Mouse (Mus musculus) hindbrain, embryonic 13.5 days (tissue): Measurements from ENCODE around the gene Nrg3. TPM values are rescaled to one million over a fixed set of nuclear protein-coding genes. Genes with fewer than 3 reads are reported as not detected.
"Not testable (repeated sequence)": the region's sequence is repeated elsewhere in the genome, so short reads cannot be mapped to it uniquely, and the experiment has no call there.

Experiments
- ATAC-seq: fragments of 200-750 bp; cut with Nextera tagmentation; 2 replicates; pipeline ENCODE4 v1.8.0; 2017; ENCODE audit warnings: moderate TSS enrichment; ENCODE audit not compliant: low FRiP score
- H3K27ac ChIP-seq: fragments of 300-500 bp; sonication (generic); 2 replicates; pipeline ENCODE4 v1.5.1; 2015; ENCODE audit warnings: inconsistent platforms, mild to moderate bottlenecking, moderate library complexity
- H3K27me3 ChIP-seq: fragments of 300-500 bp; sonication (generic); 2 replicates; pipeline ENCODE4 v1.6.1; 2015; ENCODE audit warnings: mild to moderate bottlenecking, inconsistent platforms
- H3K36me3 ChIP-seq: fragments of 300-500 bp; sonication (generic); 2 replicates; pipeline ENCODE4 v1.6.1; 2015; ENCODE audit warnings: mild to moderate bottlenecking, inconsistent platforms
- H3K4me1 ChIP-seq: fragments of 300-500 bp; sonication (generic); replicated peaks from 2 replicates; pipeline ENCODE4 v1.6.1; 2015; ENCODE audit warnings: inconsistent platforms
- H3K4me2 ChIP-seq: fragments of 300-500 bp; sonication (generic); 2 replicates; pipeline ENCODE4 v1.6.1; 2015; ENCODE audit warnings: inconsistent platforms, mild to moderate bottlenecking, moderate library complexity
- H3K4me3 ChIP-seq: fragments of 300-500 bp; sonication (generic); 2 replicates; pipeline ENCODE4 v1.5.1; 2015; ENCODE audit warnings: mild to moderate bottlenecking, inconsistent platforms
- H3K9ac ChIP-seq: fragments of 300-500 bp; sonication (generic); 2 replicates; pipeline ENCODE4 v1.6.1; 2015; ENCODE audit warnings: mild to moderate bottlenecking, inconsistent platforms
- H3K9me3 ChIP-seq: fragments of 300-500 bp; sonication (generic); 2 replicates; pipeline ENCODE4 v1.6.1; 2016; ENCODE audit warnings: inconsistent platforms
- WGBS: fragments of 180-500 bp; shearing (Covaris S2); methylation state at CpG from one replicate; pipeline ENCODE4 v1.1.7; 2015; 5-methylcytosine and 5-hydroxymethylcytosine counted together
- polyA plus RNA-seq: library from polyadenylated mRNA; unstranded; fragments of >200 nt; fragmentation: Nextera tagmentation; extraction: Ambion mirVana; gene quantifications from 2 replicates; pipeline ENCODE4 v1.2.1, GENCODE M21; 2015

The Nrg3 gene
- polyA plus RNA-seq, 1 experiment from 2014 or later = 8.1 TPM

GRCm38 (mm10) chr14:39155462-39155861 lies 317.4 kb downstream of the Nrg3 start:
- H3K27me3 ChIP-seq = no peaks in the 10 kb centered on the region
- no peaks in the 10 kb centered on the region for H3K36me3 ChIP-seq
- H3K4me3 ChIP-seq = no peak overlapping the region
- no peaks in the 10 kb centered on the region for H3K4me1 ChIP-seq
- no peak overlapping the region for H3K27ac ChIP-seq
- H3K4me2 ChIP-seq = no peak overlapping the region
- ATAC-seq = no peak
- WGBS = 67% methylated on average over 1 of the region's 1 CpGs
- H3K9me3 ChIP-seq = no peaks in the 10 kb centered on the region
- H3K9ac ChIP-seq = no peak overlapping the region

GRCm38 (mm10) chr14:39129766-39130165 lies 343.1 kb downstream of the Nrg3 start:
- 90% methylated on average over 2 of the region's 2 CpGs for WGBS
- ATAC-seq = no peak

GRCm38 (mm10) chr14:39117977-39118376 lies 354.9 kb downstream of the Nrg3 start:
- Histone ChIP-seq H3K27me3 (no peaks in the 10 kb centered on the region), H3K4me1 (peaks cover under 1% of the 10 kb centered on the region; the same call in 1 of the 2 replicates), H3K4me2 (no peak overlapping the region), H3K9ac (no peak overlapping the region), H3K27ac (no peak overlapping the region), H3K9me3 (no peaks in the 10 kb centered on the region), H3K4me3 (no peak overlapping the region), H3K36me3 (no peaks in the 10 kb centered on the region)
- WGBS = 65% methylated on average over 3 of the region's 3 CpGs
- no peak for ATAC-seq

More at GRCm38 (mm10) chr14:39129766-39130165, 343.1 kb downstream of the Nrg3 start:
- no peaks in the 10 kb centered on the region for H3K36me3 ChIP-seq
- H3K4me2 ChIP-seq = no peak overlapping the region
- H3K27ac ChIP-seq = no peak overlapping the region
- no peak overlapping the region for H3K9ac ChIP-seq
- no peaks in the 10 kb centered on the region for H3K27me3 ChIP-seq
- H3K4me1 ChIP-seq = no peaks in the 10 kb centered on the region
- no peak overlapping the region for H3K4me3 ChIP-seq
- H3K9me3 ChIP-seq = no peaks in the 10 kb centered on the region

- not testable (repeated sequence) for ATAC-seq, H3K4me2 ChIP-seq, H3K36me3 ChIP-seq, H3K4me3 ChIP-seq, H3K9me3 ChIP-seq, H3K9ac ChIP-seq, H3K27me3 ChIP-seq, H3K27ac ChIP-seq, H3K4me1 ChIP-seq
- 88% methylated on average over 3 of the region's 3 CpGs for WGBS
These were observed 356.2 kb downstream of the Nrg3 start for GRCm38 (mm10) chr14:39116522-39117231.

GRCm38 (mm10) chr14:39109566-39109965 lies 363.3 kb downstream of the Nrg3 start:
- H3K4me2 ChIP-seq = no peak overlapping the region
- no peak overlapping the region for H3K4me3 ChIP-seq
- 82% methylated on average over 3 of the region's 3 CpGs for WGBS
- peaks cover 5% of the 10 kb centered on the region; the same call in 1 of the 2 replicates for H3K4me1 ChIP-seq
- H3K27me3 ChIP-seq = no peaks in the 10 kb centered on the region
- no peak for ATAC-seq
- no peaks in the 10 kb centered on the region for H3K36me3 ChIP-seq
- no peak overlapping the region for H3K9ac ChIP-seq
- H3K9me3 ChIP-seq = no peaks in the 10 kb centered on the region
- H3K27ac ChIP-seq = no peak overlapping the region

GRCm38 (mm10) chr14:39106776-39107175 lies 366.1 kb downstream of the Nrg3 start:
- no peak overlapping the region for H3K4me3 ChIP-seq
- H3K27ac ChIP-seq = no peak overlapping the region
- no peak for ATAC-seq
- H3K9me3 ChIP-seq = no peaks in the 10 kb centered on the region
- 93% methylated on average over 3 of the region's 3 CpGs for WGBS
- no peak overlapping the region for H3K4me2 ChIP-seq
- no peaks in the 10 kb centered on the region for H3K27me3 ChIP-seq
- H3K9ac ChIP-seq = no peak overlapping the region
- H3K36me3 ChIP-seq = no peaks in the 10 kb centered on the region
- H3K4me1 ChIP-seq = no peaks in the 10 kb centered on the region

- H3K4me1 ChIP-seq = no peaks in the 10 kb centered on the region
- no peaks in the 10 kb centered on the region for H3K9me3 ChIP-seq
- 71% methylated on average over 1 of the region's 1 CpGs for WGBS
- no peak overlapping the region for H3K27ac ChIP-seq
- H3K4me2 ChIP-seq = no peak overlapping the region
- ATAC-seq = no peak
- no peak overlapping the region for H3K4me3 ChIP-seq
- no peaks in the 10 kb centered on the region for H3K36me3 ChIP-seq
- H3K27me3 ChIP-seq = no peaks in the 10 kb centered on the region
- H3K9ac ChIP-seq = no peak overlapping the region
These were observed 377.7 kb downstream of the Nrg3 start for GRCm38 (mm10) chr14:39095219-39095618.

- H3K4me3 ChIP-seq = no peak overlapping the region
- no peak for ATAC-seq
- H3K4me2 ChIP-seq = no peak overlapping the region
- H3K9me3 ChIP-seq = no peaks in the 10 kb centered on the region
- no peak overlapping the region for H3K9ac ChIP-seq
- no peaks in the 10 kb centered on the region for H3K27me3 ChIP-seq
- no peak overlapping the region for H3K27ac ChIP-seq
- 82% methylated on average over 1 of the region's 1 CpGs for WGBS
- no peaks in the 10 kb centered on the region for H3K36me3 ChIP-seq
- H3K4me1 ChIP-seq = no peaks in the 10 kb centered on the region
These were observed 393.4 kb downstream of the Nrg3 start for GRCm38 (mm10) chr14:39079461-39079860.

- Histone ChIP-seq H3K27me3 (no peaks in the 10 kb centered on the region), H3K9ac (no peak overlapping the region), H3K4me3 (no peak overlapping the region), H3K27ac (no peak overlapping the region), H3K9me3 (no peaks in the 10 kb centered on the region), H3K4me2 (no peak overlapping the region), H3K36me3 (no peaks in the 10 kb centered on the region), H3K4me1 (no peaks in the 10 kb centered on the region)
- ATAC-seq = no peak
- 93% methylated on average over 2 of the region's 2 CpGs for WGBS
These were observed 421.3 kb downstream of the Nrg3 start for GRCm38 (mm10) chr14:39051542-39051941.

- H3K4me3 ChIP-seq = no peak overlapping the region
- H3K36me3 ChIP-seq = no peaks in the 10 kb centered on the region
- ATAC-seq = no peak
- WGBS = 68% methylated on average over 2 of the region's 2 CpGs
- no peaks in the 10 kb centered on the region for H3K9me3 ChIP-seq
- H3K4me2 ChIP-seq = no peak overlapping the region
- no peak overlapping the region for H3K9ac ChIP-seq
- H3K27me3 ChIP-seq = no peaks in the 10 kb centered on the region
- H3K4me1 ChIP-seq = no peaks in the 10 kb centered on the region
- H3K27ac ChIP-seq = no peak overlapping the region
These were observed 423.9 kb downstream of the Nrg3 start for GRCm38 (mm10) chr14:39049021-39049420.

GRCm38 (mm10) chr14:39044290-39044689 lies 428.6 kb downstream of the Nrg3 start:
- Histone ChIP-seq H3K27me3 (no peaks in the 10 kb centered on the region), H3K4me3 (no peak overlapping the region), H3K4me1 (peaks cover 4% of the 10 kb centered on the region; the same call in 1 of the 2 replicates), H3K36me3 (no peaks in the 10 kb centered on the region), H3K9ac (no peak overlapping the region), H3K9me3 (no peaks in the 10 kb centered on the region), H3K27ac (no peak overlapping the region), H3K4me2 (no peak overlapping the region)
- WGBS = 83% methylated on average over 1 of the region's 1 CpGs
- ATAC-seq = no peak

- Histone ChIP-seq H3K36me3 (no peaks in the 10 kb centered on the region), H3K9ac (no peak overlapping the region), H3K27me3 (no peaks in the 10 kb centered on the region), H3K27ac (no peak overlapping the region), H3K4me2 (no peak overlapping the region), H3K4me3 (no peak overlapping the region), H3K4me1 (peaks cover 4% of the 10 kb centered on the region; the same call in 1 of the 2 replicates), H3K9me3 (no peaks in the 10 kb centered on the region)
- 71% methylated on average over 3 of the region's 3 CpGs for WGBS
- ATAC-seq = no peak
These were observed 429.1 kb downstream of the Nrg3 start for GRCm38 (mm10) chr14:39043793-39044192.

GRCm38 (mm10) chr14:39043384-39043783 lies 429.5 kb downstream of the Nrg3 start:
- H3K4me3 ChIP-seq = no peak overlapping the region
- no peak overlapping the region for H3K9ac ChIP-seq
- no peaks in the 10 kb centered on the region for H3K27me3 ChIP-seq
- peaks cover 4% of the 10 kb centered on the region; the same call in 1 of the 2 replicates for H3K4me1 ChIP-seq
- ATAC-seq = no peak
- H3K9me3 ChIP-seq = no peaks in the 10 kb centered on the region
- H3K27ac ChIP-seq = no peak overlapping the region
- H3K4me2 ChIP-seq = no peak overlapping the region
- 58% methylated on average over 5 of the region's 5 CpGs for WGBS
- H3K36me3 ChIP-seq = no peaks in the 10 kb centered on the region
